Mouse (Mus musculus): ENCODE results near the gene Pcare.

Gene Pcare

GRCm38 (mm10) chr17:71721019-71721418, 31.7 kb downstream of the Pcare start:
- DNase-seq = no peak

GRCm38 (mm10) chr17:71720434-71720833, 32.3 kb downstream of the Pcare start:
- DNase-seq = no peak

- DNase-seq = no peak
Measured at GRCm38 (mm10) chr17:71717881-71718625, 34.6 kb downstream of the Pcare start.

- no peak for DNase-seq
Measured at GRCm38 (mm10) chr17:71715034-71715433, 37.7 kb downstream of the Pcare start.

- DNase-seq = no peak
Measured at GRCm38 (mm10) chr17:71712279-71712678, 40.4 kb downstream of the Pcare start.

GRCm38 (mm10) chr17:71707715-71708114, 45.0 kb downstream of the Pcare start:
- DNase-seq = no peak

- no peak for DNase-seq
Measured at GRCm38 (mm10) chr17:71705550-71706480, 46.9 kb downstream of the Pcare start.

- no peak for DNase-seq
Measured at GRCm38 (mm10) chr17:71705113-71705512, 47.6 kb downstream of the Pcare start.

- no peak for DNase-seq
Measured at GRCm38 (mm10) chr17:71698619-71698956, 54.1 kb downstream of the Pcare start.

GRCm38 (mm10) chr17:71697896-71698618, 54.6 kb downstream of the Pcare start:
- no peak for DNase-seq

- DNase-seq = no peak
Measured at GRCm38 (mm10) chr17:71696396-71696795, 56.3 kb downstream of the Pcare start.

GRCm38 (mm10) chr17:71695716-71696315, 56.9 kb downstream of the Pcare start:
- DNase-seq = no peak

- no peak for DNase-seq
Measured at GRCm38 (mm10) chr17:71695151-71695550, 57.5 kb downstream of the Pcare start.

- DNase-seq = no peak
Measured at GRCm38 (mm10) chr17:71693780-71694179, 58.9 kb downstream of the Pcare start.
